Mouse (Mus musculus): ENCODE results near the gene Hoxb6. TPM values are rescaled to one million over a fixed set of nuclear protein-coding genes. Genes with fewer than 3 reads are reported as not detected.

Gene Hoxb6
- polyA plus RNA-seq, 1 experiment from 2014 or later = not detected

GRCm38 (mm10) chr11:96345220-96345892 lies 53.1 kb downstream of the Hoxb6 start:
- H3K9ac ChIP-seq (replicated peaks; ENCODE audit: low read depth, low read length) = no peak overlapping the region

GRCm38 (mm10) chr11:96345893-96346806 lies 53.9 kb downstream of the Hoxb6 start:
- H3K4me3 ChIP-seq (replicated peaks; ENCODE audit: low read length) = no peak overlapping the region
- ATAC-seq = no peak
- no peaks in the 10 kb centered on the region for H3K9me3 ChIP-seq (ENCODE audit: control insufficient read depth, low read length)
- no peak overlapping the region for H3K4me2 ChIP-seq (ENCODE audit: low read length)
- peaks cover 5% of the 10 kb centered on the region for H3K4me1 ChIP-seq (replicated peaks; ENCODE audit: control insufficient read depth, insufficient read depth, low read length)
- no peak overlapping the region for H3K9ac ChIP-seq (replicated peaks; ENCODE audit: low read depth, low read length)
- H3K27ac ChIP-seq (ENCODE audit: low read length) = no peak overlapping the region
- H3K27me3 ChIP-seq (replicated peaks; ENCODE audit: control insufficient read depth, insufficient read depth, low read length) = peaks cover 91% of the 10 kb centered on the region
- under 1% methylated on average over 39 of the region's 45 CpGs for WGBS
- H3K36me3 ChIP-seq (ENCODE audit: control insufficient read depth, insufficient read depth) = no peaks in the 10 kb centered on the region

More at GRCm38 (mm10) chr11:96345220-96345892, 53.1 kb downstream of the Hoxb6 start:
- H3K36me3 ChIP-seq (ENCODE audit: control insufficient read depth, insufficient read depth) = no peaks in the 10 kb centered on the region
- H3K9me3 ChIP-seq (ENCODE audit: control insufficient read depth, low read length) = no peaks in the 10 kb centered on the region
- no peak overlapping the region for H3K27ac ChIP-seq (ENCODE audit: low read length)
- peaks cover 87% of the 10 kb centered on the region for H3K27me3 ChIP-seq (replicated peaks; ENCODE audit: control insufficient read depth, insufficient read depth, low read length)
- WGBS = 2% methylated on average over 50 of the region's 56 CpGs
- peaks cover 5% of the 10 kb centered on the region for H3K4me1 ChIP-seq (replicated peaks; ENCODE audit: control insufficient read depth, insufficient read depth, low read length)
- no peak for ATAC-seq
- no peak overlapping the region for H3K4me3 ChIP-seq (replicated peaks; ENCODE audit: low read length)
- H3K4me2 ChIP-seq (ENCODE audit: low read length) = no peak overlapping the region

- no peak for ATAC-seq
- H3K4me3 ChIP-seq (replicated peaks; ENCODE audit: low read length) = no peak overlapping the region
- no peaks in the 10 kb centered on the region for H3K9me3 ChIP-seq (ENCODE audit: control insufficient read depth, low read length)
- no peak overlapping the region for H3K9ac ChIP-seq (replicated peaks; ENCODE audit: low read depth, low read length)
- H3K27ac ChIP-seq (ENCODE audit: low read length) = no peak overlapping the region
- WGBS = 5% methylated on average over 5 of the region's 5 CpGs
- H3K4me2 ChIP-seq (ENCODE audit: low read length) = no peak overlapping the region
- H3K27me3 ChIP-seq (replicated peaks; ENCODE audit: control insufficient read depth, insufficient read depth, low read length) = peaks cover 94% of the 10 kb centered on the region
- peaks cover 5% of the 10 kb centered on the region; the same call in 1 of the 2 replicates for H3K4me1 ChIP-seq (replicated peaks; ENCODE audit: control insufficient read depth, insufficient read depth, low read length)
- H3K36me3 ChIP-seq (ENCODE audit: control insufficient read depth, insufficient read depth) = no peaks in the 10 kb centered on the region
These were observed 54.7 kb downstream of the Hoxb6 start for GRCm38 (mm10) chr11:96346916-96347520.

- Histone ChIP-seq H3K27ac (ENCODE audit: low read length) (no peak overlapping the region), H3K9ac (replicated peaks; ENCODE audit: low read depth, low read length) (no peak overlapping the region), H3K36me3 (ENCODE audit: control insufficient read depth, insufficient read depth) (no peaks in the 10 kb centered on the region), H3K4me1 (replicated peaks; ENCODE audit: control insufficient read depth, insufficient read depth, low read length) (peaks cover 5% of the 10 kb centered on the region; the same call in 1 of the 2 replicates), H3K4me2 (ENCODE audit: low read length) (no peak overlapping the region), H3K4me3 (replicated peaks; ENCODE audit: low read length) (no peak overlapping the region), H3K9me3 (ENCODE audit: control insufficient read depth, low read length) (no peaks in the 10 kb centered on the region), H3K27me3 (replicated peaks; ENCODE audit: control insufficient read depth, insufficient read depth, low read length) (peaks cover 93% of the 10 kb centered on the region)
- ATAC-seq = no peak
- WGBS = 4% methylated on average over 4 of the region's 4 CpGs
These were observed 55.4 kb downstream of the Hoxb6 start for GRCm38 (mm10) chr11:96347717-96348116.

GRCm38 (mm10) chr11:96348141-96348928 lies 56.1 kb downstream of the Hoxb6 start:
- peaks cover 91% of the 10 kb centered on the region for H3K27me3 ChIP-seq (replicated peaks; ENCODE audit: control insufficient read depth, insufficient read depth, low read length)
- no peaks in the 10 kb centered on the region for H3K9me3 ChIP-seq (ENCODE audit: control insufficient read depth, low read length)
- H3K27ac ChIP-seq (ENCODE audit: low read length) = no peak overlapping the region
- under 1% methylated on average over 21 of the region's 21 CpGs for WGBS
- ATAC-seq = no peak
- no peak overlapping the region for H3K4me2 ChIP-seq (ENCODE audit: low read length)
- no peak overlapping the region for H3K4me3 ChIP-seq (replicated peaks; ENCODE audit: low read length)
- H3K4me1 ChIP-seq (replicated peaks; ENCODE audit: control insufficient read depth, insufficient read depth, low read length) = peaks cover 5% of the 10 kb centered on the region
- H3K36me3 ChIP-seq (ENCODE audit: control insufficient read depth, insufficient read depth) = no peaks in the 10 kb centered on the region
- H3K9ac ChIP-seq (replicated peaks; ENCODE audit: low read depth, low read length) = no peak overlapping the region

GRCm38 (mm10) chr11:96348988-96349387 lies 56.7 kb downstream of the Hoxb6 start:
- Histone ChIP-seq H3K9me3 (ENCODE audit: control insufficient read depth, low read length) (no peaks in the 10 kb centered on the region), H3K36me3 (ENCODE audit: control insufficient read depth, insufficient read depth) (no peaks in the 10 kb centered on the region), H3K4me1 (replicated peaks; ENCODE audit: control insufficient read depth, insufficient read depth, low read length) (peaks cover 5% of the 10 kb centered on the region), H3K9ac (replicated peaks; ENCODE audit: low read depth, low read length) (no peak overlapping the region), H3K4me3 (replicated peaks; ENCODE audit: low read length) (no peak overlapping the region), H3K4me2 (ENCODE audit: low read length) (no peak overlapping the region), H3K27me3 (replicated peaks; ENCODE audit: control insufficient read depth, insufficient read depth, low read length) (peaks cover 89% of the 10 kb centered on the region), H3K27ac (ENCODE audit: low read length) (no peak overlapping the region)
- no peak for ATAC-seq
- 13% methylated on average over 3 of the region's 3 CpGs for WGBS

- no peak overlapping the region for H3K4me2 ChIP-seq (ENCODE audit: low read length)
- peaks cover 89% of the 10 kb centered on the region for H3K27me3 ChIP-seq (replicated peaks; ENCODE audit: control insufficient read depth, insufficient read depth, low read length)
- under 1% methylated on average over 14 of the region's 14 CpGs for WGBS
- H3K4me3 ChIP-seq (replicated peaks; ENCODE audit: low read length) = no peak overlapping the region
- H3K9me3 ChIP-seq (ENCODE audit: control insufficient read depth, low read length) = no peaks in the 10 kb centered on the region
- H3K9ac ChIP-seq (replicated peaks; ENCODE audit: low read depth, low read length) = no peak overlapping the region
- ATAC-seq = no peak
- no peaks in the 10 kb centered on the region for H3K36me3 ChIP-seq (ENCODE audit: control insufficient read depth, insufficient read depth)
- no peak overlapping the region for H3K27ac ChIP-seq (ENCODE audit: low read length)
- H3K4me1 ChIP-seq (replicated peaks; ENCODE audit: control insufficient read depth, insufficient read depth, low read length) = peaks cover 5% of the 10 kb centered on the region
These were observed 57.4 kb downstream of the Hoxb6 start for GRCm38 (mm10) chr11:96349491-96350340.

GRCm38 (mm10) chr11:96350341-96350624 lies 58.0 kb downstream of the Hoxb6 start, which contains the start of gene Hoxb2:
Gene Hoxb2, plus strand, starts transcription at chr11:96350525.
- H3K36me3 ChIP-seq (ENCODE audit: control insufficient read depth, insufficient read depth) = no peaks in the 10 kb centered on the region
- no peak within 1 kb of the TSS for H3K9ac ChIP-seq (replicated peaks; ENCODE audit: low read depth, low read length)
- peaks cover 4% of the 10 kb centered on the region for H3K4me1 ChIP-seq (replicated peaks; ENCODE audit: control insufficient read depth, insufficient read depth, low read length)
- no peak for ATAC-seq
- H3K4me3 ChIP-seq (replicated peaks; ENCODE audit: low read length) = no peak within 1 kb of the TSS
- H3K9me3 ChIP-seq (ENCODE audit: control insufficient read depth, low read length) = no peaks in the 10 kb centered on the region
- 0% methylated on average over 2 of the region's 2 CpGs for WGBS
- H3K27me3 ChIP-seq (replicated peaks; ENCODE audit: control insufficient read depth, insufficient read depth, low read length) = peaks cover 89% of the 10 kb centered on the region
- no peak within 1 kb of the TSS for H3K4me2 ChIP-seq (ENCODE audit: low read length)
- H3K27ac ChIP-seq (ENCODE audit: low read length) = no peak within 1 kb of the TSS
